Mouse (Mus musculus): ENCODE results near the gene Vrtn.

GRCm38 (mm10) chr12:84691347-84691746, 50.5 kb downstream of the Vrtn start:
- TF ChIP-seq CTCF (IDR thresholded peaks at IDR 0.05; ENCODE audit: low read depth) (no peak), EP300 (IDR thresholded peaks at IDR 0.05; ENCODE audit: low read depth) (no peak)

Data from heart, postnatal 0 days (tissue).